In the genomic region with DNA sequence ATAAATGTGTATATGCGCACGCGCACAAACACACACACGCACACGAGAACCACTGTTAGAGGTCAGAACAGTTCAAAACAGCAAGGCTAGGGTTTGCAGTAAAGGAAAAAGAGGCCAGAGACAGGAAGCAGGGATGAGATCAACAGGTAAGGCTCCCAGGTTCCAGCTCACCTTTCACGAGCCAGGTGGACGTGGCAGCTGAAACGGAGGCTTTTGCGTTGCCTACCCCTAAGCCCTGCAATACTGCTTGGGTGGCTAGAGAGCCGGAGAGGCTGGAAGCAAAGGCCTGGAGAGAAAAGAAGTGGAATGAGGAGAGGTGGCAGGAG, we compare ENCODE assay signal across 8 mouse cellular contexts. TPM values are rescaled to one million over a fixed set of nuclear protein-coding genes. Genes with fewer than 3 reads are reported as not detected.
DNase-seq lines count a peak whose midpoint lies in the region; ATAC-seq and TF ChIP-seq lines count a peak whose summit lies in the region.

No protein-coding gene starts in this region.

- DNase-seq in heart, embryonic 10.5 days (ENCODE audit: low spot score), result no peak
- DNase-seq in heart, adult 9 months (ENCODE audit: low spot score in 2 of 2), result no peak
- DNase-seq in forebrain, embryonic 14.5 days (ENCODE audit: low spot score), result no peak
- no peak for DNase-seq in frontal cortex, postnatal 10 days (ENCODE audit: low spot score in 2 of 2)
- no peak for DNase-seq in urinary bladder, adult 2 months (ENCODE audit: low spot score)
- no peak for DNase-seq in left cerebral cortex, postnatal 25 days (ENCODE audit: low spot score in 2 of 2)

- peak overlapping the region; percentile 96 for H3K4me3 ChIP-seq in heart, embryonic 10.5 days
- H3K4me3 ChIP-seq in C2C12 (ENCODE audit: insufficient read depth, poor library complexity, severe bottlenecking), result peak overlapping the region; percentile 44
- peak overlapping the region; percentile 86 for H3K4me3 ChIP-seq in forebrain, embryonic 14.5 days (ENCODE audit: low read depth, low read length)
- peak overlapping the region; percentile 84 for H3K4me3 ChIP-seq in liver, embryonic 15.5 days (replicated peaks)

- H3K27me3 ChIP-seq in heart, embryonic 10.5 days (ENCODE audit: insufficient read depth, poor library complexity, severe bottlenecking), result no peaks in the 10 kb centered on the region
- no peaks in the 10 kb centered on the region for H3K27me3 ChIP-seq in C2C12 (ENCODE audit: control insufficient read depth, insufficient read depth, insufficient read length)
- no peaks in the 10 kb centered on the region for H3K27me3 ChIP-seq in forebrain, embryonic 14.5 days (replicated peaks; ENCODE audit: control insufficient read depth, insufficient read depth, low read length)
- H3K27me3 ChIP-seq in liver, embryonic 15.5 days, result no peaks in the 10 kb centered on the region

- TF ChIP-seq CTCF in C2C12 (IDR thresholded peaks at IDR 0.05; ENCODE audit: control insufficient read depth, insufficient read depth, insufficient read length), result no peak

- H3K9me3 ChIP-seq in heart, embryonic 10.5 days, result no peaks in the 10 kb centered on the region
- H3K9me3 ChIP-seq in forebrain, embryonic 14.5 days (replicated peaks; ENCODE audit: control insufficient read depth, low read length), result no peaks in the 10 kb centered on the region
- no peaks in the 10 kb centered on the region for H3K9me3 ChIP-seq in liver, embryonic 15.5 days (replicated peaks)

- H3K79me3 ChIP-seq in C2C12 (ENCODE audit: low read depth), result peaks cover 3% of the 10 kb centered on the region

- peaks cover 17% of the 10 kb centered on the region for H3K4me1 ChIP-seq in heart, embryonic 10.5 days
- peaks cover 14% of the 10 kb centered on the region for H3K4me1 ChIP-seq in forebrain, embryonic 14.5 days (ENCODE audit: control insufficient read depth, insufficient read depth, low read length)
- peaks cover 86% of the 10 kb centered on the region for H3K4me1 ChIP-seq in liver, embryonic 15.5 days (replicated peaks)

- H3K27ac ChIP-seq in heart, embryonic 10.5 days, result peak overlapping the region; percentile 96
- 0 out of 2 replicates have a peak overlapping the region, but pooled peaks have one; percentile 65 for H3K27ac ChIP-seq in forebrain, embryonic 14.5 days (ENCODE audit: low read depth, low read length)
- H3K27ac ChIP-seq in liver, embryonic 15.5 days (replicated peaks), result peak overlapping the region; percentile 90

- peak overlapping the region; percentile 93 for H3ac ChIP-seq in C2C12 (ENCODE audit: control insufficient read depth, insufficient read length, low read depth)

- H3K9ac ChIP-seq in forebrain, embryonic 14.5 days (ENCODE audit: low read length), result peak overlapping the region; percentile 86
- H3K9ac ChIP-seq in liver, embryonic 15.5 days, result peak overlapping the region; percentile 92

- H3K36me3 ChIP-seq in heart, embryonic 10.5 days, result peaks cover 13% of the 10 kb centered on the region
- H3K36me3 ChIP-seq in C2C12 (ENCODE audit: control insufficient read depth, insufficient read depth), result no peaks in the 10 kb centered on the region
- H3K36me3 ChIP-seq in forebrain, embryonic 14.5 days (ENCODE audit: control insufficient read depth, insufficient read depth, low read length), result 0 out of 2 replicates have a peak, but pooled peaks cover 3% of the 10 kb centered on the region
- H3K36me3 ChIP-seq in liver, embryonic 15.5 days (replicated peaks), result peaks cover 35% of the 10 kb centered on the region

- ATAC-seq in forebrain, embryonic 14.5 days, result no peak
- 0 out of 2 replicates have a peak, but pooled peaks have one; percentile 8 for ATAC-seq in liver, embryonic 15.5 days (ENCODE audit: insufficient read depth)

- 36% methylated on average over 10 of the region's 10 CpGs for WGBS in heart, embryonic 10.5 days
- WGBS in forebrain, embryonic 14.5 days, result 34% methylated on average over 10 of the region's 10 CpGs
- WGBS in liver, embryonic 15.5 days (ENCODE audit: insufficient replicate concordance), result 22% methylated on average over 10 of the region's 10 CpGs

- H3K4me2 ChIP-seq in forebrain, embryonic 14.5 days (ENCODE audit: low read length), result peak overlapping the region; percentile 90
- peak overlapping the region; percentile 78 for H3K4me2 ChIP-seq in liver, embryonic 15.5 days

- H3K79me2 ChIP-seq in C2C12 (ENCODE audit: control insufficient read depth, insufficient read depth), result peaks cover 5% of the 10 kb centered on the region

- intact Hi-C loops in left cerebral cortex, postnatal 25 days (cut with DNase I), result loop anchor here (2.0 to 5.0 kb wide), 2 partner anchors 48 to 410 kb away; no protein-coding TSS in a partner anchor

TF ChIP-seq in C2C12, 6 proteins besides CTCF, POLR2A, EP300 and RAD21:
- TF ChIP-seq FOSL1 (IDR thresholded peaks at IDR 0.05; ENCODE audit: insufficient read depth, low read length, poor library complexity, severe bottlenecking) (no peak), CEBPB (IDR thresholded peaks at IDR 0.05; ENCODE audit: low read depth) (no peak), USF1 (IDR thresholded peaks at IDR 0.05; ENCODE audit: low read depth) (no peak), MAX (IDR thresholded peaks at IDR 0.05) (no peak), MYOG (IDR thresholded peaks at IDR 0.05; ENCODE audit: control insufficient read depth, extremely low read depth, insufficient read length) (no peak)

RNA-seq across cellular contexts. Expression of gene BC017158, which starts 0.7 kb away (rescaled TPM):
- polyA plus RNA-seq in heart, embryonic 10.5 days (2016; fragmentation: Nextera tagmentation; extraction: Ambion mirVana), result 20.3 and 25.1 TPM in 2 replicates
- polyA plus RNA-seq in C2C12 (2012; fragmentation: generic; extraction: Trizol), result 13.3 TPM
- polyA plus RNA-seq in forebrain, embryonic 14.5 days (2014; fragmentation: Nextera tagmentation; extraction: Ambion mirVana), result 9.9 and 11.3 TPM in 2 replicates
- 20.3 and 22.0 TPM in 2 replicates for polyA plus RNA-seq in liver, embryonic 15.5 days (2015; fragmentation: Nextera tagmentation; extraction: Ambion mirVana)
- polyA plus RNA-seq in urinary bladder, adult 2 months (2012; rRNA removed), result 36.3 and 39.5 TPM in 2 replicates
- 10 to 100 TPM; 20.8 to 26.7 TPM for total RNA-seq in left cerebral cortex, postnatal 25 days (2021)

RNA-seq across cellular contexts. Expression of gene Slc5a2, which starts 31.8 kb away (rescaled TPM):
- 0.37 and 0.48 TPM in 2 replicates for polyA plus RNA-seq in heart, embryonic 10.5 days (2016; fragmentation: Nextera tagmentation; extraction: Ambion mirVana)
- not detected for polyA plus RNA-seq in C2C12 (2012; fragmentation: generic; extraction: Trizol)
- not detected in 2 replicates for polyA plus RNA-seq in forebrain, embryonic 14.5 days (2014; fragmentation: Nextera tagmentation; extraction: Ambion mirVana)
- polyA plus RNA-seq in liver, embryonic 15.5 days (2015; fragmentation: Nextera tagmentation; extraction: Ambion mirVana), result 1.4 and 2.1 TPM in 2 replicates
- 0.10 TPM in 1 of 2 replicates, not detected in the other for polyA plus RNA-seq in urinary bladder, adult 2 months (2012; rRNA removed)
- total RNA-seq in left cerebral cortex, postnatal 25 days (2021), result not detected

RNA-seq across cellular contexts. Expression of gene Tgfb1i1, which starts 50.6 kb away (rescaled TPM):
- 144 and 202 TPM in 2 replicates for polyA plus RNA-seq in heart, embryonic 10.5 days (2016; fragmentation: Nextera tagmentation; extraction: Ambion mirVana)
- 110 TPM for polyA plus RNA-seq in C2C12 (2012; fragmentation: generic; extraction: Trizol)
- 12.4 and 17.6 TPM in 2 replicates for polyA plus RNA-seq in forebrain, embryonic 14.5 days (2014; fragmentation: Nextera tagmentation; extraction: Ambion mirVana)
- 10.9 and 11.7 TPM in 2 replicates for polyA plus RNA-seq in liver, embryonic 15.5 days (2015; fragmentation: Nextera tagmentation; extraction: Ambion mirVana)
- polyA plus RNA-seq in urinary bladder, adult 2 months (2012; rRNA removed), result 155 and 317 TPM in 2 replicates
- total RNA-seq in left cerebral cortex, postnatal 25 days (2021), result 10 to 100 TPM; 18.6 to 22.6 TPM

RNA-seq across cellular contexts. Expression of gene 9130023H24Rik, which starts 59.4 kb away (rescaled TPM):
- 7.1 and 7.2 TPM in 2 replicates for polyA plus RNA-seq in heart, embryonic 10.5 days (2016; fragmentation: Nextera tagmentation; extraction: Ambion mirVana)
- polyA plus RNA-seq in C2C12 (2012; fragmentation: generic; extraction: Trizol), result 2.1 TPM
- polyA plus RNA-seq in forebrain, embryonic 14.5 days (2014; fragmentation: Nextera tagmentation; extraction: Ambion mirVana), result 8.3 and 9.0 TPM in 2 replicates
- polyA plus RNA-seq in liver, embryonic 15.5 days (2015; fragmentation: Nextera tagmentation; extraction: Ambion mirVana), result 1.9 and 2.4 TPM in 2 replicates
- 6.1 and 6.3 TPM in 2 replicates for polyA plus RNA-seq in urinary bladder, adult 2 months (2012; rRNA removed)
- total RNA-seq in left cerebral cortex, postnatal 25 days (2021), result 1 to 10 TPM; 3.3 to 3.9 TPM

Comparison
In these comparisons a context has a peak if more than half of its experiments do, and no peak if none do; other contexts are left out.
1. H3K4me3 ChIP-seq: peak in every context shown above with its lines; median percentile 96 in heart, embryonic 10.5 days; 86 in forebrain, embryonic 14.5 days; 84 in liver, embryonic 15.5 days; 44 in C2C12.